In genomic region chr13:53201628-53202438, GRCm38 (mm10) we compare ENCODE assay signal across 8 mouse cellular contexts.
A peak's percentile ranks its signal among the peaks of the same experiment; 100 is the strongest.
DNase-seq lines count a peak whose midpoint lies in the region; ATAC-seq and TF ChIP-seq lines count a peak whose summit lies in the region.

No protein-coding gene starts in this region.

- 9% methylated on average over 18 of the region's 18 CpGs for WGBS in heart, embryonic 13.5 days
- 14% methylated on average over 18 of the region's 18 CpGs for WGBS in midbrain, embryonic 12.5 days

- H3K4me1 ChIP-seq in embryonic fibroblast, embryonic 13.5 days (ENCODE audit: control insufficient read depth, insufficient read depth, low read length), result peaks cover 25% of the 10 kb centered on the region
- H3K4me1 ChIP-seq in heart, embryonic 13.5 days, result peaks cover 85% of the 10 kb centered on the region
- H3K4me1 ChIP-seq in midbrain, embryonic 12.5 days, result peaks cover 17% of the 10 kb centered on the region; the same call in 1 of the 2 replicates

- H3K4me2 ChIP-seq in heart, embryonic 13.5 days, result peak overlapping the region; percentile 54
- no peak overlapping the region for H3K4me2 ChIP-seq in midbrain, embryonic 12.5 days (replicated peaks)

- no peak for TF ChIP-seq CTCF in embryonic fibroblast, embryonic 13.5 days (IDR thresholded peaks at IDR 0.05; ENCODE audit: borderline replicate concordance, insufficient read depth, low read length)

- intact Hi-C loops in left cerebral cortex, postnatal 25 days (cut with DNase I), result no loop called here
- intact Hi-C loops in left cerebral cortex, postnatal 14 days (cut with DNase I), result no loop called here

- no peaks in the 10 kb centered on the region for H3K36me3 ChIP-seq in heart, embryonic 13.5 days
- H3K36me3 ChIP-seq in midbrain, embryonic 12.5 days, result no peaks in the 10 kb centered on the region

- no peak overlapping the region for H3K4me3 ChIP-seq in embryonic fibroblast, embryonic 13.5 days (ENCODE audit: insufficient read depth, low read length)
- H3K4me3 ChIP-seq in heart, embryonic 13.5 days, result no peak overlapping the region
- no peak overlapping the region for H3K4me3 ChIP-seq in midbrain, embryonic 12.5 days

- no peak for TF ChIP-seq POLR2A in embryonic fibroblast, embryonic 13.5 days (IDR thresholded peaks at IDR 0.05; ENCODE audit: low read depth, low read length)

- ATAC-seq in heart, embryonic 13.5 days (ENCODE audit: extremely low read depth, insufficient number of reproducible peaks, low FRiP score, low TSS enrichment), result peak; percentile 12; the same call in 1 of the 2 replicates
- 0 out of 2 replicates have a peak, but pooled peaks have one; percentile 34 for ATAC-seq in midbrain, embryonic 12.5 days (ENCODE audit: low FRiP score, low read depth)
- no peak for ATAC-seq in activated CD4-positive, CD25-positive, alpha-beta regulatory T cell, adult 4 months

- no peaks in the 10 kb centered on the region for H3K27me3 ChIP-seq in heart, embryonic 13.5 days (replicated peaks)
- H3K27me3 ChIP-seq in midbrain, embryonic 12.5 days, result no peaks in the 10 kb centered on the region

- peak; percentile 36 to 46 for DNase-seq in left cerebral cortex, postnatal 25 days (ENCODE audit: low spot score in 2 of 2)
- DNase-seq in left cerebral cortex, postnatal 14 days (ENCODE audit: low spot score in 2 of 2), result no peak
- DNase-seq in kidney, adult 9 months, result peak; percentile 54
- DNase-seq in yolk sac, embryonic 10.5 days (ENCODE audit: low spot score), result peak; percentile 79

- peak overlapping the region; percentile 88 for H3K27ac ChIP-seq in embryonic fibroblast, embryonic 13.5 days (ENCODE audit: insufficient read depth, low read length)
- H3K27ac ChIP-seq in heart, embryonic 13.5 days (replicated peaks), result peak overlapping the region; percentile 85
- 0 out of 2 replicates have a peak overlapping the region, but pooled peaks have one; percentile 35 for H3K27ac ChIP-seq in midbrain, embryonic 12.5 days (replicated peaks)

- peak overlapping the region; percentile 61 for H3K9ac ChIP-seq in heart, embryonic 13.5 days
- no peak overlapping the region for H3K9ac ChIP-seq in midbrain, embryonic 12.5 days (replicated peaks)

- H3K9me3 ChIP-seq in heart, embryonic 13.5 days, result no peaks in the 10 kb centered on the region
- H3K9me3 ChIP-seq in midbrain, embryonic 12.5 days, result no peaks in the 10 kb centered on the region

Comparison
In these comparisons a context has a peak if more than half of its experiments do, and no peak if none do; other contexts are left out.
1. DNase-seq: peak in left cerebral cortex, postnatal 25 days (2 of 2), kidney, adult 9 months (single experiment) and yolk sac, embryonic 10.5 days (single experiment); none in left cerebral cortex, postnatal 14 days (0 of 2).
2. H3K27ac ChIP-seq: peak in every context shown above with its lines; median percentile 88 in embryonic fibroblast, embryonic 13.5 days; 85 in heart, embryonic 13.5 days; 35 in midbrain, embryonic 12.5 days.